Mouse (Mus musculus) CH12.LX (cell line): Measurements from ENCODE around the gene Cadm1. TPM values are rescaled to one million over a fixed set of nuclear protein-coding genes. Genes with fewer than 3 reads are reported as not detected.

Experiments used
- DNase-seq: peaks from one replicate; pipeline ENCODE4 v3.0.0-alpha.2; 2013; ENCODE audit errors: extremely low read depth
- H3K27ac ChIP-seq: 2 replicates; pipeline ENCODE4 v1.5.1; 2012; ENCODE audit warnings: low read depth, mild to moderate bottlenecking, control low read depth, moderate library complexity; ENCODE audit not compliant: insufficient read depth
- H3K27me3 ChIP-seq: replicated peaks from 2 replicates; pipeline ENCODE3; 2012; ENCODE audit warnings: inconsistent platforms
- H3K36me3 ChIP-seq, 2 experiments: replicated peaks in 1 of 2; 2 replicates each; pipeline versions ENCODE3 to v1.6.1; 2012; ENCODE audit warnings: inconsistent platforms in 1 of 2, low read length in 1 of 2, mild to moderate bottlenecking in 1 of 2, mixed read lengths in 1 of 2, moderate library complexity in 1 of 2; ENCODE audit not compliant: control insufficient read depth in 1 of 2, insufficient read depth in 1 of 2
- H3K4me1 ChIP-seq, 2 experiments: 2 replicates each; pipeline ENCODE4 v1.6.1; 2012; ENCODE audit warnings: inconsistent platforms in 1 of 2, moderate library complexity in 1 of 2; ENCODE audit not compliant: insufficient read depth in 2 of 2, control insufficient read depth in 1 of 2
- H3K4me2 ChIP-seq: 2 replicates; pipeline ENCODE4 v1.6.1; 2012; ENCODE audit warnings: low read depth, mild to moderate bottlenecking, control low read depth; ENCODE audit not compliant: poor library complexity, insufficient read depth, severe bottlenecking
- H3K4me3 ChIP-seq, 3 experiments: fragments of 150-350 bp in 1 of 3; sonication (generic) in 1 of 3; replicated peaks in 1 of 3; 2 replicates each; pipeline versions ENCODE3 to v1.5.1; 2011 to 2012; ENCODE audit warnings: low read depth in 2 of 3, low read length in 2 of 3, mild to moderate bottlenecking in 2 of 3, moderate library complexity in 2 of 3, control low read depth in 1 of 3, improper control_type of control experiment in 1 of 3, inconsistent platforms in 1 of 3, mixed read lengths in 1 of 3; ENCODE audit not compliant: poor library complexity in 1 of 3
- H3K79me2 ChIP-seq: replicated peaks from 2 replicates; pipeline ENCODE4 v1.6.1; 2012; ENCODE audit warnings: mild to moderate bottlenecking, moderate library complexity; ENCODE audit not compliant: control insufficient read depth, poor library complexity, insufficient read depth, severe bottlenecking; ENCODE audit errors: extremely low read depth
- H3K9ac ChIP-seq: 2 replicates; pipeline ENCODE4 v1.6.1; 2012; ENCODE audit warnings: low read depth, mild to moderate bottlenecking, control low read depth, moderate library complexity; ENCODE audit not compliant: insufficient read depth
- H3K9me3 ChIP-seq: replicated peaks from 2 replicates; pipeline ENCODE3; 2012; ENCODE audit warnings: low read length, inconsistent platforms, mixed read lengths
- CTCF ChIP-seq, 2 experiments: IDR thresholded peaks in 1 of 2; conservative IDR thresholded peaks in 1 of 2; 2 replicates each; pipeline ENCODE4 v1.5.1; 2011 to 2012; ENCODE audit warnings: low read depth in 2 of 2, low read length in 2 of 2, improper control_type of control experiment in 1 of 2, inconsistent platforms in 1 of 2, mild to moderate bottlenecking in 1 of 2, moderate library complexity in 1 of 2
- EP300 ChIP-seq: IDR thresholded peaks from 2 replicates; pipeline ENCODE4 v1.6.1; 2011; ENCODE audit warnings: low read length, improper control_type of control experiment
- ETS1 ChIP-seq: conservative IDR thresholded peaks from 2 replicates; pipeline ENCODE4 v1.6.1; 2012; ENCODE audit warnings: low read depth, mild to moderate bottlenecking, inconsistent platforms, low read length, improper control_type of control experiment, moderate library complexity
- GABPA ChIP-seq: IDR thresholded peaks from 2 replicates; pipeline ENCODE4 v1.6.1; 2012; ENCODE audit warnings: low read depth, low read length, improper control_type of control experiment, inconsistent platforms; ENCODE audit not compliant: insufficient replicate concordance
- HCFC1 ChIP-seq: IDR thresholded peaks from 2 replicates; pipeline ENCODE4 v1.6.1; 2012; ENCODE audit warnings: low read depth, mild to moderate bottlenecking, inconsistent platforms, low read length, improper control_type of control experiment
- JUN ChIP-seq: IDR thresholded peaks from 2 replicates; pipeline ENCODE4 v1.6.1; 2011; ENCODE audit warnings: low read depth, mild to moderate bottlenecking, low read length, improper control_type of control experiment, moderate library complexity; ENCODE audit not compliant: insufficient read depth
- MAX ChIP-seq: IDR thresholded peaks from 2 replicates; pipeline ENCODE4 v1.6.1; 2011; ENCODE audit warnings: low read length, improper control_type of control experiment
- MAZ ChIP-seq: IDR thresholded peaks from 2 replicates; pipeline ENCODE4 v1.6.1; 2012; ENCODE audit warnings: low read depth, mild to moderate bottlenecking, inconsistent platforms, low read length, improper control_type of control experiment, moderate library complexity
- PAX5 ChIP-seq: IDR thresholded peaks from 2 replicates; pipeline ENCODE4 v1.6.1; 2012; ENCODE audit warnings: low read length, inconsistent platforms, mixed read lengths
- POLR2AphosphoS2 ChIP-seq: IDR thresholded peaks from 2 replicates; pipeline ENCODE4 v1.6.1; 2011; ENCODE audit warnings: low read depth, low read length, improper control_type of control experiment
- RAD21 ChIP-seq: IDR thresholded peaks from 2 replicates; pipeline ENCODE4 v1.6.1; 2011; ENCODE audit warnings: low read depth, mild to moderate bottlenecking, low read length, improper control_type of control experiment, moderate library complexity
- SIN3A ChIP-seq: IDR thresholded peaks from 2 replicates; pipeline ENCODE4 v1.6.1; 2012; ENCODE audit warnings: low read length, improper control_type of control experiment, inconsistent platforms
- SMC3 ChIP-seq: IDR thresholded peaks from 2 replicates; pipeline ENCODE4 v1.6.1; 2011; ENCODE audit warnings: low read depth, low read length, improper control_type of control experiment
- TCF12 ChIP-seq: IDR thresholded peaks from 2 replicates; pipeline ENCODE4 v1.6.1; 2014; ENCODE audit warnings: low read depth, mild to moderate bottlenecking, inconsistent platforms, low read length, improper control_type of control experiment
- UBTF ChIP-seq: IDR thresholded peaks from 2 replicates; pipeline ENCODE4 v1.6.1; 2012; ENCODE audit warnings: low read depth, mild to moderate bottlenecking, inconsistent platforms, low read length, improper control_type of control experiment, moderate library complexity
- USF2 ChIP-seq: conservative IDR thresholded peaks from 2 replicates; pipeline ENCODE4 v1.6.1; 2011; ENCODE audit warnings: low read depth, low read length, improper control_type of control experiment
- ZNF384 ChIP-seq: IDR thresholded peaks from 2 replicates; pipeline ENCODE4 v1.6.1; 2012; ENCODE audit warnings: low read depth, low read length, improper control_type of control experiment, inconsistent platforms
- dilution Hi-C: fragments of 300-500 bp; cut with MboI; formaldehyde crosslinking; loops from 2 replicates; pipeline ENCODE4 v1.14.3; 2020; ENCODE audit warnings: low sequenced_read_pairs; ENCODE audit not compliant: extremely low pct_unique_long_range_greater_than_20kb, extremely low pct_ligation_motif_present
- in situ Hi-C: fragments of 300-500 bp; cut with MboI; formaldehyde crosslinking; loops from 3 replicates; pipeline ENCODE4 v1.14.3; 2019; ENCODE audit warnings: low sequenced_read_pairs, low pct_ligation_motif_present, low pct_unique_long_range_greater_than_20kb, mixed read lengths
- polyA plus RNA-seq: library from polyadenylated mRNA; unstranded; fragments of >175 nt; gene quantifications from 2 replicates; pipeline ENCODE4 v1.2.1, GENCODE M21; 2012; ENCODE audit warnings: low read depth; ENCODE audit not compliant: insufficient read length
- total RNA-seq, 2 experiments: library from RNA; depleted of rRNA; stranded (reverse); fragments of 300-350 nt in 1 of 2; fragments of >200 nt in 1 of 2; gene quantifications; 2 replicates each; pipeline ENCODE4 v1.2.3; 2012 to 2014

The Cadm1 gene
- total and polyA plus RNA-seq, 3 experiments, result not detected

- Histone ChIP-seq H3K4me2 (no peak overlapping the region), H3K79me2 (no peaks in the 10 kb centered on the region), H3K27ac (no peak overlapping the region), H3K36me3 (no peaks in the 10 kb centered on the region), H3K9ac (no peak overlapping the region), H3K27me3 (no peaks in the 10 kb centered on the region), H3K4me3 (no peak overlapping the region), H3K9me3 (peaks cover 48% of the 10 kb centered on the region), H3K4me1 (peaks cover 0 to 20% of the 10 kb centered on the region in 2 experiments; a peak in 3 of 4 replicates)
- dilution Hi-C loops (no loop called here), in situ Hi-C loops (no loop called here)
- DNase-seq, result no peak
- TF ChIP-seq TCF12 (no peak), CTCF (conservative IDR thresholded peaks at IDR 0.05 in 1 of 2, IDR thresholded peaks at IDR 0.05 in 1 of 2; ENCODE audit: low read depth in 2 of 2, low read length in 2 of 2) (no peak), SIN3A (no peak), RAD21 (no peak), ZNF384 (no peak), EP300 (no peak), UBTF (no peak), MAX (no peak), ETS1 (no peak), JUN (no peak), POLR2AphosphoS2 (no peak), HCFC1 (no peak), MAZ (no peak), GABPA (no peak), SMC3 (no peak), USF2 (no peak)
These were observed 240.9 kb downstream of the Cadm1 start for GRCm38 (mm10) chr9:47770836-47771235.

- in situ Hi-C loops (no loop called here), dilution Hi-C loops (no loop called here)
- peak; percentile 23 for DNase-seq
- no peaks in the 10 kb centered on the region for H3K79me2 ChIP-seq
- H3K4me3 ChIP-seq, result no peak overlapping the region
- H3K36me3 ChIP-seq, result no peaks in the 10 kb centered on the region
- H3K9ac ChIP-seq, result no peak overlapping the region
- no peak for TF ChIP-seq MAZ
- TF ChIP-seq PAX5, result no peak
- no peaks in the 10 kb centered on the region for H3K27me3 ChIP-seq
- no peak overlapping the region for H3K27ac ChIP-seq
- no peak overlapping the region for H3K4me2 ChIP-seq
- peaks cover 44% of the 10 kb centered on the region for H3K9me3 ChIP-seq
- peaks cover 0 to 22% of the 10 kb centered on the region in 2 experiments; a peak in 3 of 4 replicates for H3K4me1 ChIP-seq
These were observed 242.0 kb downstream of the Cadm1 start for GRCm38 (mm10) chr9:47771953-47772352.
